Mouse (Mus musculus) hematopoietic stem cell, adult 5-6 weeks (primary cell): ENCODE measurements around the gene Usp30. TPM values are rescaled to one million over a fixed set of nuclear protein-coding genes. Genes with fewer than 3 reads are reported as not detected.
A peak's percentile ranks its signal among the peaks of the same experiment; 100 is the strongest.

Experiments
- ATAC-seq, 2 experiments: fragments of 125-278 bp in 1 of 2; replicated peaks in 1 of 2; 2 replicates each; pipeline ENCODE4 v1.8.0; 2016 to 2017; ENCODE audit warnings: inconsistent platforms in 2 of 2, mild to moderate bottlenecking in 2 of 2, moderate number of reproducible peaks in 2 of 2, low read depth in 1 of 2, moderate TSS enrichment in 1 of 2; ENCODE audit not compliant: low FRiP score in 2 of 2, poor library complexity in 2 of 2, severe bottlenecking in 2 of 2, insufficient read depth in 1 of 2, low TSS enrichment in 1 of 2
- total RNA-seq: library from RNA; stranded (forward); fragments of 172-1452, 232-1000 nt; gene quantifications from 2 replicates; pipeline ENCODE4 v1.2.3, GENCODE M21; 2017

The Usp30 gene
- total RNA-seq, 1 experiment from 2014 or later: 8.4 TPM

DNA sequence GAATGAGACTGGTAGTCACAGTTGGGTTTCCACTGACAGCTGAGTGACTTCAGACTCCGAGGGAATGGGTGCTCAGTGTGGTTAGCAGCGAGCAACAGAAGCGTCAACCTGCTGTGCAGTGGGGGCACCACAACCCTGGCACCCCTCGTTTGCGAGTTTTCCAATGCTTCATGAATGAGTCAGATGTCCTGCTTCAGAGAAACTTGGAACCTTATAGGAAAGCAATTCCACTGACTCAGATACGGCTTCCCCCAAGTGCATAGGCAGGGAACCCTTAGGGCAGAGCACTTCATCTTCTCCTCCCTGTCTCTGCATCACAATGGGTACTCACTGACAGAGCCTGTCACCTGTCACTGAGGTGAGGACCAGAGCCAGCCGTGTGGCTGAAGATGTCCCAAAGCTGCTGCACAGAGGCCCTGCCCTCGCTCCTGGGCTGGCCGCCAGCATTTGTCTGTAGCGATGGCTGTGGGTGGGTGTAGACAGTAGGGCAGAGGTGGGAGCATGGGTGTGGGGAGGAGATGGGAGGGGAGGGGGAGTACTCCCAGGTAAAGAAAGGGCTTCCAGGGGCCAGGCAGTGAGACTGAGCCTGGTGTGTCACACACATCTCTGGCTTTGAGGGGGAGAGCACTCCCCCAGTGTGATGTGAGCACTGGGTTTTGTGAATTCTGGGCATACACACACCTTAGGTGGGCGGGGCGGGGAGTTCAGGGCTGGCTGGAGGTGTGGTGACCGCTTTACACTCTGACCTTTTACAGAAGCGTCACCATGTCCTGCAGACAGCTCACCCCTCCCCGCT lies 72.4 kb downstream of the Usp30 start:
- ATAC-seq: no peak

- ATAC-seq: no peak
These were observed 73.3 kb downstream of the Usp30 start for GRCm38 (mm10) chr5:114138277-114139164.

- ATAC-seq: no peak
These were observed 73.9 kb downstream of the Usp30 start for GRCm38 (mm10) chr5:114139175-114139574.

DNA sequence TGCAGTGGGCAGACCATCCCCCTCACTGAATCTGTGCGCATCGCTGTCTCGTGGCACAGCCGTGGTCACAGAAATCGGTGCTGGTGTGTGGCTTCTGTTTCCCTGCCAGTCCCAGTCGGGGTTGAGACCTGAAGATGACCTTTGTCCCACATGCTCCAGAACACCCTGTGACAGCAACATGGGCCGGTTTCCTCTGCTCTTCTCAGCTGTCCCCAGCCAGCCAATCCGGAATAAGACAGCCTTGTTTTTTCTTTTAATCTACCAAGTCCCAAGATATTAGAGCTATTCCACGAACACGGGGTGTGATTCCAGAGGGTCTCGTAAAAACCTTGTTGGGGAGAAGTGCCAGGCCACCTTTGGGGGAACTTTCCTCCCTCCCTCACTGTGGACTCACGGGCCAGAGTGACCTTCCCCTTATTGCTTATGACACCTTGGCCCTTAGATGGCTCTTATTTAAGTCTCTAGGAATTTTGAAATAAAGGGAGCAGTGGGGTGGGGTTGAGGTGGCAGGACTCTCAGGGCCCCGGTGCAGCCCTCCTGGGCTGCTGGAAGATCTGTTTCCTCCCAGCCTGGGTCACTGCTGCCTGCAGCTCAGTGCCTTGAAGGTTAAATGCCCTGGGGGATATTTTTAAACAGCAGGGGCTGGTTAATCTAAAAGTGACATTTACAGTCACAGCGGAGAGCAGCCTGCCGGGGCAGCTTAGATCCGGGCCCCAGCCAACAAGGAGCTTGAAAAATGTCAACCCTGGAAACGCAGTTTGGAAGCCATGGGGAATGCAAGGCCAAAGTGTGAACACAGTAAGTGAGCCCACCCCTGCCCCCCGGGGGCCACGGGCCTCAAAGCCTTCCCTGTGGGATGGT lies 81.0 kb downstream of the Usp30 start, which contains the start of gene Acacb:
TSS of gene Acacb (plus strand) at position 508 of the 861 bp plus-strand sequence.
- no peak for ATAC-seq

DNA sequence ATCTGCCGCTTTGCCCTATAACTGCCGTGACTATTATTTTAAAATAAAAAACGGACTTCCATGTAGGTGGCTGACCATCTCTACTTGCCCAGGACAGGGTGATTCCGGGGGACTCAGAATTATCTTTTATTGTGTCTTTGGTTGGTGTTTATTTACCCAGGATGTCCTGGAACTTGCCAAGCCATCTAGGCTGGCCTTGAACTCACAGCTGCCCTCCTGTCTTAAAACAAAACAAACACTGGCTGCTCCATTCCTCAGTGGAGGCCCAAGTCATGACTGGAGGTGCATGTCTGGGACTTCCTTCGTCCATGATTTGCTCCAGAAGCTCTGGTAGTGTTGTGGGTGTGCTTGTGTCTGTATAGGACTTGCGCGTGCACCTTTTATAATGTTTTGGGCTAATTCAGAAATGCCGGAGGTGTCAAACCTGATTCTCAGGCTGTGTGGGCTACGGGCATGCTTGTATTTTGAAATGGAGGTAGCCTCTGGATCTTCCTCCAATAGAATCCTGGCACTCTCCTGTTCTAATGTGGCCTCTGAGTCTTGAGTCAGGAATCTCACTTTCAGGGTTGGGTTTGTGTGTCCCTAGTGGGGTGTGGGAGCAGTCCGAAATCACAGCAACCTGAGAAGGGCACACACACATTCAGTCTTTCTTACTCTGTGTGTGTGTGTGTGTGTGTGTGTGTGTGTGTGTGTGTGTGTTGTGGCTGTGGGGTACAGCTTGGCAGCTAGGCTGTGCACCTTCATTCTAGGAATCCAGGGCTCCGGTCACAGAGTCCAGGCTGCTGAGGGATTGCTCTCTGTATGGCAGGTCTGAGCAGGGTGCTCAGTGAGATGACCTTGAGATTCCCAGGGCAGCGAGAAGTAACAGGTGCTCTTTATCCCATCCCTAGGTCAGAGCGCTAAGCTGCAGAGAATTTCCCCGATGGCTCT lies 82.0 kb downstream of the Usp30 start:
- ATAC-seq: no peak

DNA sequence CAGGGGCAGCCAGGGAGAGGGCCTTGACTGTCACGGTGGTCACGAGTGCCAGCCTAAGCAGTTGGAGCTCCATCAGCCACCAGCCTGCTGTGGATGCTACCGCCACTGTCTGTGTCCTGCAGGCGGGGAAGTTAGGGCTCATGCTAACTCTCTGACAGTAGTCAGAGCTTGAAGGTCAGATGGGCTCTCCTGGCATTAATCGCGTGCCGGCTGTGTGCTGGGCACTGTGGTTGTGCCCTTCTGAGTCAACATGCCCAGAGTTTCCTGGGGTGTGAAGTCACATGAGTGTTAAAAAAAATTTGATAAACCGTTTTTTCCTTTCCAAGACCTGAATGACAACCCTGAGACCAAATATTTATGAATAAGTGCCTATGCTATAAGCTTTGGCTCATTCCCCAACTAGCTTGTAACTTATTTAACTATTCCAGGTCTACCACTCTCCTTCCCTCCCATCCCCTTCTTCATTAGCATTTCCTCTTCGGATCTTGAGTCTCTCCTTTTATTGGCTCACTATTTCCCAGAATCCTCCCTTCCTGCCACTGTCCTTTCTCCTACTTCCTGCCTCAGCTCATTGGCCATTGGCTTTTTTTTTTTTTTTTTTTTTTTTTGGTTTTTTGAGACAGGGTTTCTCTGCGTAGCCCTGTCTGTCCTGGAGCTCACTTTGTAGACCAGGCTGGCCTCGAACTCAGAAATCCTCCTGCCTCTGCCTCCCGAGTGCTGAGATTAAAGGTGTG lies 87.3 kb downstream of the Usp30 start:
- ATAC-seq: no peak

DNA sequence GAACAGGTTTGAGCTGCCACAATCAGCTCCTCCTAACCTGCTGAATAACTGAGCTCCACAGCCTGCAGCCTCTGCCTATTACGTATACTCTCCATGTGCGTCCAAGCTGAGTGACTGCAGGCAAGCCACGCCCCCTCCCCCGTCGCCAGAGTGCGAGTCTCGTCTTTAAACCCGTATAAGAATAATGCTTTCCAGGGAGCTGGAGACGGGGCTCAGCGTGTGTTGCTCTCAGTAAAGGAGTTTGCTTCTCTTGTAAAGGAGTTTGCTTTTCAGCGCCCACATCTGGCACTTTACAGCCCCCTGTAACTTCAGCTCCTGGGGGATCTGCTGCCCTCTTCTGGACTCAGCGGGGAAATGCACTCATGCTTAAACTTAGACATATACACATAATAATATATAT lies 88.2 kb downstream of the Usp30 start:
- no peak for ATAC-seq

DNA sequence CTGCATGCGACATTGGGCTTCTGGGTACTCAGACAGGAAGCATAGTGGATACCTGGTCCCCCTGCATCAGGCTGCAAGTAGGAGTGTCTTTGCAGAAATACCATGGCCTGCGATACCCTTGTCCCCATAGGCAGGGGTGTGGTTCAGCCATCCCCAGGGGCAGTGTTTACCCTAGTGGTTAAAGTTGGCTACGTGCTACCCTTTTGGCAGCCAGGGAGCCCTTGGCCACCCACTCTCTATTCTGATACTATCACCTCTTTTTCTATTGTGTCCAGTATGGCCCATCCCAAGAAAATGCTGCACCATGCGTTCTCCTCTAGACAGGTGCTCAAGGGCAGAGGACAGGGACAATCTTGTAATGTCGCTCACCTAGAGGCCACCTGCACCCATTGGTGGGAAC lies 89.5 kb downstream of the Usp30 start:
- no peak for ATAC-seq

DNA sequence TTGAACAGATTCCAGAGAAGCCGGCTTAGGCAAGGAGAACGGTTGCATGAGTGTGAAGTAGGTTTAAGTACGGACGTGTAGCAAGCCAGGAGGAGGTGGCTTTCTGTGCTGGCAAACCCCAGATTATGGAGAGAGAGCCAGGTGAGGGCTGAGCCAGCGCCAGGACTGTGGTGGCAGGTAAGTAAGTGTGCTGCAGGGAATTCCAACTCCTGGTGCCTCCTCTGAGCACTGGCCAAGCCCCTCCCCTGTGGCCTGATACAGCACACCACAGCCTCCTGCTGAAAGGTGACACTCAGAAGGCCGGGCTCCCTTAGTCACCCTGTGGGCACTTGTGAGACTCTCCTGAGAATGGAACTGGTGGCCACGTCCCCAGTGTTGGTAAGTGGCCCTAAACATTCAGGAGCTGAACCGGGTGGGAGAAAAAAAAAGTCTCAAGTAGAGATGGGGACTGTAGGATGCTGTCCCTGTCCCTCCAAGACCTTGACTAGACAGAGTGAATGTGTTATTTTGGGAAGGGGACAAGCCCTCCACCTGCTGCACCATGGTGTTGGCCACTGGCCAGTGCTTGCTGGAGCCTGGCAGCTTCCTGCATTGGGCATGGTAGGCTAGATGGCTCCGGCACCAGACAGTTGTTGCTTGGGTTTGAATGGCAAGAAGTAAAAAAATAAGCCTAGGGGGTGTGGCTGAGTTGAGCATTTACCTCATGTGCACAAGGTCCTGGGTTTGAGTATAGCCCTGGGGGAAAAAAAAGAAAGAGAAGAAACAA lies 90.1 kb downstream of the Usp30 start:
- ATAC-seq: no peak

DNA sequence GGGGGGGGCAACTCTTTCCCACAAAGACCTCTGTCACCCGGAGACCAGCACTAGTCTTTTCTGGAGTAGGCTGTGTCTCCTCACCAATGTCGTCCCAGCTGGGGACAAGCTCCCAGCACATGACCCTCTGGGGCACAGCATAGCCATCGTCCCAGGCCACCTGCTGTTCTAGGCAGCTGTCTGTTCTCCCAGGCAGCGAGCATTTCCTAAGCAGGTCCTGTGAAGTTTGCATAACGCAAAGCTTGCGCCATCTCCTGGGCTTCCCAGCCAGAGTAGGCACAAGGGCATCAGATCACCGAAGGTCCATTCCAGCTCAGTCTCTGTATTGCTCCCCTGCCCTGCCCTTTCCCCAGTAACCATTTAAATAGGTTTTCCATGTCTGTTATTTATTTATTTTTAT lies 92.0 kb downstream of the Usp30 start:
- ATAC-seq: no peak

DNA sequence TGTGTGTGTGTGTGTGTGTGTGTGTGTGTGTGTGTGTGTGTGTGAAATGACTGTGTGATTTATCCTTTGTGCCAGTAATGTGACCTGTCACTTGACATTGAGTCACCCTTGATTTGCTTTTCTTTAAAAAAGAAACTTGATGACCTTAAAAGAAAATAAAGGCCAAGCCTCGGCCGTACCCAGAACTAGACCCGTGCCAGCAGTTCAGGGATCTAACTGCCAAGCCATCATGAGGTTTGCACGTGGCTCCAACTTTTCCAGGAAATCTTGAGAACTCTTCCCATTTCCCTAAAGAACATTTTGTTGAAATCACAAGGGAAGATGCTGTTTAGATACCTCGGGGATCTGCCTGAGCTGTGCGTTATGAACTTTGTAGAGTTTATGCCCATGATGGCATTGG lies 96.2 kb downstream of the Usp30 start:
- no peak for ATAC-seq

DNA sequence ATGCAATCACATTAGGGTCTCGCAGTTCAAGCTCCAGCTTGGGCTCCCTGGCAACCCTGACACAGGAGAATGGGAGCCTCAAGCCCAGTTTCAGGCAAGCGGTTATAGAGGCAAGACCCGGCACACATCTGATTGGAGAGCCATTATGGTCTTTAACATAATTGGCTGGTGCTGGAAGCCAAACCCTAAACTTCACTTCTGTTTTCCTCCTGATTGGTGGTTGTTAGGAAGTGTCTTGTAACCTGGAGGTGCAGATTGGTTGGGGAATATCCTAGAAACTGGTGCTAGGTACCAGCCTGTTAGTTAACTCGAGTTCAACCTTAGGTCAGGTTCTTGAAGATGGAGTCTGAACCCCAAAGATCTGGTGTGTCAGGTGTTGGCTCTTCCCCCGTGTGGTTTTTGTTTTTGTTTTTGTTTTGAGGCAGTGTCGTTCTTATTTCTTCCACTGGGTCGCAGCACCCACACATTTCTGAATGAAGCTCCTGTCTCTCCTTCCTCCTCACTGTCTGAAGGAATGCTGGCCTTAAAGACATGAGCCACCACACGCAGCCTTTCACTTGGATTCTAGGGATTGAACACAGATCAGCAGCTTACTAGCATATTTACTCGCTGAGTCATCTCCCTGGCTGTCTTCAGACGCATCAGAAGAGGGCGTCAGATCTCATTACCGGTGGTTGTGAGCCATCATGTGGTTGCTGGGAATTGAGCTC lies 97.0 kb downstream of the Usp30 start:
- no peak for ATAC-seq

- ATAC-seq: no peak
These were observed 97.9 kb downstream of the Usp30 start for GRCm38 (mm10) chr5:114163117-114163696.

GRCm38 (mm10) chr5:114170345-114170744 lies 105.1 kb downstream of the Usp30 start:
- ATAC-seq: no peak

GRCm38 (mm10) chr5:114172936-114173335 lies 107.7 kb downstream of the Usp30 start:
- ATAC-seq: peak; percentile 67 to 97
